Mouse (Mus musculus) right cerebral cortex, postnatal 4 days (tissue): ENCODE results near the gene Ninj2.

ENCODE experiments used
- DNase-seq: peaks from one replicate; pipeline ENCODE4 v3.0.0-alpha.2; 2022

Ninj2 gene

GRCm38 (mm10) chr6:120201956-120202355 lies 108.8 kb downstream of the Ninj2 start:
- DNase-seq: no peak

GRCm38 (mm10) chr6:120202406-120202805 lies 109.3 kb downstream of the Ninj2 start:
- no peak for DNase-seq

DNA sequence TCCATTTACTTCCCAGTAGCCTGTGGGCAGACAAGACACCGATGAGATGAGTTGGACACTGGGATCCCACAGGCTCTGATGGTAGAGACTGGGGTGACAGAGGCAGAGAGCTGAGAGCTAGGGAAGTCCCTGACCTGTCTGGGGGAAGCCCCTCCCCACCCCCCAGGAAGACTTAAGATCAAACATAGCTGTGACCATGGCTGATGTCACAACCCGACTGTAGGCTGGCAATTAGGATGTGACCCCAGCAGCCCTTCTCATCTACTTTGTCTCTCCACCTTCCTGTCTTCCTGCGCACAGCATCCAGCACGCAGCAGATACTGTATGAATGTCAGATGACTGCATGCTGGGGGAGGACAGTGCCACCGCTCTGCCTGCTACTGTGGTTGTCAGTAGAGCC lies 113.4 kb downstream of the Ninj2 start:
- no peak for DNase-seq

- DNase-seq: no peak
Measured at GRCm38 (mm10) chr6:120211536-120211935, 118.4 kb downstream of the Ninj2 start.

- DNase-seq: no peak
Measured at GRCm38 (mm10) chr6:120216702-120217101, 123.6 kb downstream of the Ninj2 start.

DNA sequence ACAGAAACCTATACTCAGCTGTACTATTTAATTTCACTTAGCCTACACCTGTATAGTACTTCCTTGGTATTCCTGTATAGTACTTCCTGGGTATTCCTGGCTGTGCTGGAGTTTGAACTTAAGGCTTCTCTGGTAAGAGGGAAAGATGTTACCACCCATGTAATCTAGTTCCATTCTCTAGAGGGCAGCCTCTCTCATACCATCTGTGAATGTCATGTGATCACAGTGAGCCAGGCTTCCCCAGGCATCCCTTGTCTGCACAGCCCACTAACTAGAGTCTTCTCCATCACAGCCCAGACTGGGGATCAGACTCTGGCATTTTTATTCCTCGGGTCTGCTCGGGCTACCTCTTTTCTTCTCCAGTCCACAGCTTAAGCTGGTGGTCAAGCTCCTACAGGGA lies 126.1 kb downstream of the Ninj2 start:
- DNase-seq: no peak

DNA sequence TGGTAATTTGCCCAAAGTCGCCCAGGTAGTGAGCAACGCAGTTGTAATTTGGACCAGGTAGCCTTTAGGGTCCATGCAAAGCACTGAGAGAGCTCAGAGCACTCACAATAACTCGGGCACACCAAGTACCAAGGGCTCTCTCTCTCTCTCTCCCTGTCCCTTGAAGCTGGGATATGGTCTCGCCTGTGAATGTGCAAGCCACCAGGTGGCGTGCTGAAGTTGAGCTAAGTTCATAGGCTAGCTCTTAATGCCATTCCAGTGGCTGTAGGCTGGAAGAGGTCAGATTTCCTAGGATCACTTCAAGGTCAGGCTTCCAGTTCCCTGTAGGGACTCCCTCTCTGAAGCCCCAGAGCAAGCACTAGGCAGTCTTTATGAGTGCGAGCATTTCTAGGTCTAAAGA lies 129.5 kb downstream of the Ninj2 start:
- DNase-seq: peak; percentile 29

- no peak for DNase-seq
Measured at GRCm38 (mm10) chr6:120225355-120225754, 132.2 kb downstream of the Ninj2 start.

- no peak for DNase-seq
Measured at GRCm38 (mm10) chr6:120227068-120227467, 133.9 kb downstream of the Ninj2 start.

DNA sequence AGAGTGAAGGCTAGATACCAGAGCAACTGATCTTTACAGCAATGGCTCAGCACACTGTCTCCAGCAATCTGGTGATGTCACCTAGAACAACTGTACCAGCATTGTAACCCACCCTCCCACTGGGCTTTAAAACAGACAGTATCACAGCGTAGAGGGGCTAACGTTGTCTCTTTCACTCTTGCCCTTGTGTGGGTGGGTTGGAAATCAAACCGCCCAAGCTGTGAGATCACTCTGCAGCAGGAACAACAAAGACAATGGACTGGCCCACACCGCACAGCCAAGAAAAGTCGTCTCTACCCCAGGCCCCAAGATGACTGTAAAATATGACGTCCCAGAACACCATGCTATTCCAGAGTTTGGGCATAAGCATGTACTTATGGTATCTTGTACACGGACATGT lies 136.7 kb downstream of the Ninj2 start:
- DNase-seq: no peak

- no peak for DNase-seq
Measured at GRCm38 (mm10) chr6:120230441-120230840, 137.3 kb downstream of the Ninj2 start.

- no peak for DNase-seq
Measured at GRCm38 (mm10) chr6:120232885-120233284, 139.7 kb downstream of the Ninj2 start.

GRCm38 (mm10) chr6:120235874-120236273 lies 142.7 kb downstream of the Ninj2 start:
- no peak for DNase-seq

- DNase-seq: no peak
Measured at GRCm38 (mm10) chr6:120240461-120240860, 147.3 kb downstream of the Ninj2 start.

GRCm38 (mm10) chr6:120241453-120241852 lies 148.3 kb downstream of the Ninj2 start:
- no peak for DNase-seq

GRCm38 (mm10) chr6:120242530-120242929 lies 149.4 kb downstream of the Ninj2 start:
- DNase-seq: no peak

GRCm38 (mm10) chr6:120243250-120243649 lies 150.1 kb downstream of the Ninj2 start:
- DNase-seq: no peak

GRCm38 (mm10) chr6:120246676-120247075 lies 153.5 kb downstream of the Ninj2 start:
- no peak for DNase-seq

- no peak for DNase-seq
Measured at GRCm38 (mm10) chr6:120249831-120250230, 156.7 kb downstream of the Ninj2 start.
